Mouse (Mus musculus) cerebellum, adult 2 months (tissue): ENCODE data around the gene Adgb.

Experiments used
- CTCF ChIP-seq: fragments of 200-500 bp; IDR thresholded peaks from 2 replicates; pipeline ENCODE4 v1.5.1; 2011; ENCODE audit warnings: low read depth, mild to moderate bottlenecking, control low read depth, low read length, moderate library complexity, borderline replicate concordance; ENCODE audit not compliant: insufficient read depth
- POLR2A ChIP-seq: fragments of 200-500 bp; IDR thresholded peaks from 2 replicates; pipeline ENCODE4 v1.6.1; 2011; ENCODE audit warnings: low read length, control low read depth, borderline replicate concordance; ENCODE audit not compliant: insufficient read depth

GRCm38 (mm10) chr10:10424383-10424782, 47.7 kb downstream of the Adgb start:
- TF ChIP-seq CTCF, result no peak
- no peak for TF ChIP-seq POLR2A
